Mouse (Mus musculus) liver, postnatal 0 days (tissue): ENCODE measurements around the gene Pnpo. TPM values are rescaled to one million over a fixed set of nuclear protein-coding genes. Genes with fewer than 3 reads are reported as not detected.

ENCODE experiments used
- ATAC-seq: fragments of 200-750 bp; cut with Nextera tagmentation; 2 replicates; pipeline ENCODE4 v1.8.0; 2017; ENCODE audit warnings: mild to moderate bottlenecking, moderate library complexity
- DNase-seq: peaks from one replicate; pipeline ENCODE4 v3.0.0-alpha.2; 2016
- H3K27ac ChIP-seq: fragments of 300-500 bp; sonication (generic); 2 replicates; pipeline ENCODE4 v1.5.1; 2014; ENCODE audit warnings: antibody characterized with exemption, moderate library complexity, mild to moderate bottlenecking, low read depth
- H3K27me3 ChIP-seq: fragments of 300-500 bp; sonication (generic); 2 replicates; pipeline ENCODE4 v1.6.1; 2014; ENCODE audit warnings: low read length, control low read depth, mixed read lengths; ENCODE audit not compliant: insufficient read depth
- H3K36me3 ChIP-seq: fragments of 300-500 bp; sonication (generic); replicated peaks from 2 replicates; pipeline ENCODE4 v1.6.1; 2014; ENCODE audit warnings: mild to moderate bottlenecking, control low read depth, low read length, moderate library complexity, mixed read lengths; ENCODE audit not compliant: insufficient read depth
- H3K4me1 ChIP-seq: fragments of 300-500 bp; sonication (generic); 2 replicates; pipeline ENCODE4 v1.6.1; 2014; ENCODE audit warnings: antibody characterized with exemption, mild to moderate bottlenecking, control low read depth; ENCODE audit not compliant: insufficient read depth
- H3K4me2 ChIP-seq: fragments of 300-500 bp; sonication (generic); 2 replicates; pipeline ENCODE4 v1.6.1; 2014; ENCODE audit warnings: low read depth, mild to moderate bottlenecking, low read length, moderate library complexity, mixed read lengths
- H3K4me3 ChIP-seq: fragments of 300-500 bp; sonication (generic); 2 replicates; pipeline ENCODE4 v1.5.1; 2014; ENCODE audit warnings: low read depth, low read length
- H3K9ac ChIP-seq: fragments of 300-500 bp; sonication (generic); replicated peaks from 2 replicates; pipeline ENCODE4 v1.6.1; 2014; ENCODE audit warnings: mild to moderate bottlenecking, moderate library complexity
- H3K9me3 ChIP-seq: fragments of 300-500 bp; sonication (generic); 2 replicates; pipeline ENCODE4 v1.6.1; 2016; ENCODE audit warnings: mild to moderate bottlenecking, control low read depth, low read length, mixed read lengths
- CTCF ChIP-seq: sonication (generic); IDR thresholded peaks from 2 replicates; pipeline ENCODE4 v1.5.1; 2016; ENCODE audit warnings: antibody characterized with exemption, low read depth
- EP300 ChIP-seq: IDR thresholded peaks from 2 replicates; pipeline ENCODE4 v1.6.1; 2016; ENCODE audit warnings: antibody characterized with exemption, low read depth, mild to moderate bottlenecking
- WGBS: fragments of 180-500 bp; shearing (Covaris S2); extraction: QIAGEN DNeasy Blood & Tissue Kit; methylation state at CpG from one replicate; pipeline ENCODE4 v1.1.7; 2014; ENCODE audit not compliant: insufficient replicate concordance; 5-methylcytosine and 5-hydroxymethylcytosine counted together
- polyA plus RNA-seq: library from polyadenylated mRNA; unstranded; fragments of >200 nt; fragmentation: Nextera tagmentation; extraction: Ambion mirVana; gene quantifications from 2 replicates; pipeline ENCODE4 v1.2.1, GENCODE M21; 2015

The Pnpo gene
- polyA plus RNA-seq, 1 experiment from 2014 or later: 273 TPM

DNA sequence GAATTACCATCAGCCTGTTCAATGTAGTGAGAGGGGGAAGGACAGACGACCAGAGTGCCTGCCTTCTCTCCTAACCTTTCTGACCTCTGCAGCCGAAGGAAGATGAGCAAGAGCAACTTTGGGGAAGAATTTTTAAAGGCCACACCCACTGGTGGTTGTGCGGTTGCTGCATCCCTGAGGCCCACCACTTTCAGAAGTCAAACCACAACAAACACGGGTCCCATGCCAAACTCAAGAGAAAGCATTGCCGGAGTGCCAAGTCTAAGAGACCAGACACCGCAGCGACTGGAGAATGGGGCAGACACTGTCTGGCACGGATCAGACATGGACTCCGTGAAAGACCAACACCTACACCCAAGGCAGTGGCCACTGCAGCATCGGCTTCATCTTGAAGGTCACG, 18.9 kb downstream of the Pnpo start:
- no peaks in the 10 kb centered on the region for H3K9me3 ChIP-seq
- H3K27me3 ChIP-seq: no peaks in the 10 kb centered on the region
- 45% methylated on average over 11 of the region's 11 CpGs for WGBS
- H3K4me1 ChIP-seq: peaks cover 25% of the 10 kb centered on the region
- no peaks in the 10 kb centered on the region for H3K36me3 ChIP-seq
- H3K9ac ChIP-seq: no peak overlapping the region; the same call in 1 of the 2 replicates
- H3K4me3 ChIP-seq: no peak overlapping the region
- peak overlapping the region; percentile 88 for H3K27ac ChIP-seq
- H3K4me2 ChIP-seq: no peak overlapping the region; the same call in 1 of the 2 replicates
- DNase-seq (no peak), ATAC-seq (no peak)
- TF ChIP-seq EP300: no peak

DNA sequence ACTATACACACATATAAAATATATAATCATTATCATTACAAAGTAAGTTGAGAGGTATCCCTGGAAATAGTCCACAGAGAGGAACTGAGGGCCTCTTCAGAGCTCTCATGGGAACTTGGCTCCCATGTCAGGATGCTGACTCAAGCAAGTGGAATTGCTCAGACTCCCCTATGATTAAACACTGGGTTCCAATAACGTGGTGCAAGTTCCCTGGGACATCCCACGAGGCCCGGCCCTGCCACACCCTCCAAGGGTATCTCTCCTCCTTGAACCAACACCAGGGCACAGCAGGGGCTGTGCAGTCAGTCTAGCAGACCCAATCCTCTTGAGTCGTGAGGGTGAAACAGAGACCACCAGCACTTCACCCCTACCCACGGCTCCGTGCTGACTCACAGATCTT, 24.8 kb downstream of the Pnpo start:
- no peak for TF ChIP-seq CTCF
- DNase-seq: no peak
- Histone ChIP-seq H3K9me3 (no peaks in the 10 kb centered on the region), H3K9ac (peak overlapping the region; percentile 33; the same call in 1 of the 2 replicates), H3K36me3 (no peaks in the 10 kb centered on the region), H3K4me3 (no peak overlapping the region), H3K27ac (peak overlapping the region; percentile 30; the same call in 1 of the 2 replicates), H3K27me3 (no peaks in the 10 kb centered on the region), H3K4me2 (no peak overlapping the region), H3K4me1 (peaks cover 35% of the 10 kb centered on the region)
- WGBS: 52% methylated on average over 6 of the region's 6 CpGs
- no peak for ATAC-seq

DNA sequence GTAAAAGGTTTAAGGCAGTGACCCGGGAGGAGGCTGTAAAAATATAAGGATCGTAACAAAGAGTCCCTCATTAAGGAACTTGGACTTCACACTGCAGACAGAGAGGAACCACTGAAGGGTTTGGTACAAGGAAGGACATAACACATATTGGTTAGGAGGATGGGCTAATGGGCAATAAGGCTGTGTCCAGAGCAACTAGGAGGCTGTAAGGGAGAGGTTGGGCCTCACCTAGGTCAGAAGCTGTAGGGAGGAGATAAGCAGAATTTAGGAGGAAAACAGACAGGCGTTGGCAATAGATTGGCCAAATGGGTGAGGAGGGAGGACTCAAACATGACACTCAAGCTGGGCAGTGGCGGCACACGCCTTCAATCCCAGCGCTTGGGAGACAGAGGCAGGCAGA, 26.4 kb downstream of the Pnpo start:
- DNase-seq (peak; percentile 66), ATAC-seq (peak; percentile 70)
- no peak overlapping the region for H3K4me3 ChIP-seq
- H3K4me1 ChIP-seq: peaks cover 35% of the 10 kb centered on the region
- peak overlapping the region; percentile 80 for H3K27ac ChIP-seq
- WGBS: 47% methylated on average over 6 of the region's 6 CpGs
- peak overlapping the region; percentile 58 for H3K9ac ChIP-seq
- peak overlapping the region; percentile 91 for H3K4me2 ChIP-seq
- no peaks in the 10 kb centered on the region for H3K36me3 ChIP-seq
- no peaks in the 10 kb centered on the region for H3K9me3 ChIP-seq
- H3K27me3 ChIP-seq: no peaks in the 10 kb centered on the region
- TF ChIP-seq CTCF (no peak), EP300 (peak; percentile 98)

DNA sequence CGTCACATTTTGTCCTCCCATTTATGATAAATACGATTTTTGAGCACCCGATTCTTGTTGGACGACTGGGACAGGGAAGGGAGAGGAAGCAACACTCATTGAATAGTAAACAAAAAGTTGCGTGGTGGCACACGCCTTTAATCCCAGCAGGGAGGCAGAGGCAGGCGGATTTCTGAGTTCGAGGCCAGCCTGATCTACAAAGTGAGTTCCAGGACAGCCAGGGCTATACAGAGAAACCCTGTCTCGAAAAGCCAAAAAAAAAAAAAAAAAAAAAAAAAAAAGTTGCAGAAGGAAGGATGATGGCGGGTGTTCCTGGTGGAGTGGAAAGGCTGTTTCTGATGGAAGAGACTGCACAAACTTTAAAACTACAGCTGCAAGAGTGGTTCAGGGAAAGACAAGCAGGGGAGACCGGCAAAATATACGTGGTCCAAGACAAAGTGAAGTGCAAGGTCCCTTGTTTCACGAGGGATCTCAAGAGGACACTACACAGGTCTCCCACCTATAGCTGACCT, 26.8 kb downstream of the Pnpo start:
- no peaks in the 10 kb centered on the region for H3K9me3 ChIP-seq
- peak overlapping the region; percentile 28 for H3K4me3 ChIP-seq
- 22% methylated on average over 13 of the region's 13 CpGs for WGBS
- DNase-seq (no peak), ATAC-seq (peak; percentile 3)
- H3K9ac ChIP-seq: peak overlapping the region; percentile 58
- H3K4me1 ChIP-seq: peaks cover 35% of the 10 kb centered on the region
- no peak for TF ChIP-seq CTCF
- TF ChIP-seq EP300: no peak
- peak overlapping the region; percentile 91 for H3K4me2 ChIP-seq
- H3K36me3 ChIP-seq: peaks cover 3% of the 10 kb centered on the region
- no peaks in the 10 kb centered on the region for H3K27me3 ChIP-seq
- peak overlapping the region; percentile 80 for H3K27ac ChIP-seq

DNA sequence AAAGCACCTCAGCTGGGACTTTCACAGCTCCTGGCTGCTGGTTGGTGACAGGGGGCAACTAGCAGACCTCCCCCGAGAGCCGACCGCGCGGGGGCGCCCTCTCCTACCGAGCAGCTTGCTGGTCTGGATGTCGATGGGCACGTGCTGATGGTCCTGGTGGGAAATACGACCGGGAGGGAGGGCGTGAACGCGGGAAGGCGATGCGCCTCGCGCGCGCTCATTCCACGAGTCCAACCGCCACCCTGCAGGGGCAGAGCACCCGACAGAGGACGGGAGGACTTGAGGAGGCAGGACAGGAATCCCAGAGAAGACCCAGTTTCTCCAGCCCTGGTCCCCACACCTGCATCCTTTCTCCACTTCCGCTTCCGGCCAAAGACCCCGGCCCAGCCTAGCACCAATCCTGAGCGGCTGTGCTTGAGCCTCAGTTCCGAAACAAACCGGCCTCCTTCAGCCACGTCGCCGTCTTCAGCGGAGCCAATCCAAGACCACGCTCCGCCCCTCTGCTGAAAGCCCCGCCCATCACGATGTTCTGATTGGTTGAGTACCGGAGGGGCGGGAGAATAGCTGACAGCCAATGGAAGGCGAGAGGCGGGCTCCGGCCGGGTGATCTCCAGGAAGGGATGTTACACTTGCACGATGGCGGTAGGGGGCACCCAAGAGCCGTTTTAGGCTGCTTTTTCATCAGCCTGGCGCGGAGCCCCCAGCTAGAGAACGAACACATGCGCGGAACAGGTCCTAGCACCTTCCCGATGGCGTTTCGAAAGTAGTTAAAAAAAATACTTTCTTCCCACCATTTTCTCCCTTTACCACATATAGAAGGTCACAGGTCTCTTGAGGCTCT, 27.5 kb downstream of the Pnpo start, which contains the start of gene Cdk5rap3:
Cdk5rap3 (minus strand) TSS at position 453 of the 841 bp plus-strand sequence.
- H3K4me2 ChIP-seq: peak within 1 kb of the TSS; percentile 91
- ATAC-seq (peak; percentile 91), DNase-seq (peak; percentile 100)
- H3K9ac ChIP-seq: peak within 1 kb of the TSS; percentile 75
- no peaks in the 10 kb centered on the region for H3K27me3 ChIP-seq
- TF ChIP-seq EP300 (peak; percentile 82), CTCF (peak; percentile 97)
- H3K36me3 ChIP-seq: peaks cover 9% of the 10 kb centered on the region
- 0% methylated on average over 55 of the region's 55 CpGs for WGBS
- peak within 1 kb of the TSS; percentile 63 for H3K4me3 ChIP-seq
- H3K4me1 ChIP-seq: peaks cover 35% of the 10 kb centered on the region
- H3K27ac ChIP-seq: peak within 1 kb of the TSS; percentile 88
- H3K9me3 ChIP-seq: no peaks in the 10 kb centered on the region

DNA sequence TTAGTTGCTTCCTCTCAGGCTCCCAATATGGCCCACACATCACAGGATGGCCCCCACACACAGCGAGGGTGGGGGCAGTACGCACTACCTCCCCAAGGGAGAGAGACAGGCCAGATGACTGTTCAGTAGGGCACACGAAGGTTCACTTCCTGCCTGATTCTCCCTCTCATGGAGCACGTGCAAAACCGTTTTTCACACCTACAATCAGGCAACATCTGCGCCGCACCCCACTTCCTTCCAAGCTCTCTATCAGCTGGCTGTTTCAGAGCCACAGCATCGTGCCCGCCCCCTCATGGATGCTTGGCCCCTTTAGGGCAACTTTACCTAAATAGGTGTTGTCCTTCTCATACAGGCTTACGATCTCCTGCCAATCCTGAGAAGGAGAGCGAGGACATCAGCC, 31.1 kb downstream of the Pnpo start:
- DNase-seq: no peak

More for the DNA sequence above, 31.1 kb downstream of the Pnpo start:
- no peak overlapping the region for H3K4me2 ChIP-seq
- peaks cover 37% of the 10 kb centered on the region for H3K36me3 ChIP-seq
- 56% methylated on average over 11 of the region's 11 CpGs for WGBS
- H3K27me3 ChIP-seq: no peaks in the 10 kb centered on the region
- no peaks in the 10 kb centered on the region for H3K9me3 ChIP-seq
- ATAC-seq: no peak
- TF ChIP-seq EP300: no peak
- TF ChIP-seq CTCF: no peak
- no peak overlapping the region for H3K4me3 ChIP-seq
- H3K4me1 ChIP-seq: peaks cover 14% of the 10 kb centered on the region
- H3K9ac ChIP-seq: no peak overlapping the region
- no peak overlapping the region for H3K27ac ChIP-seq
